Mouse (Mus musculus): ENCODE results near the gene Efr3b.

GRCm38 (mm10) chr12:4071671-4072070, 33.0 kb upstream of the Efr3b start:
- TF ChIP-seq POLR2AphosphoS5 (IDR thresholded peaks at IDR 0.05; ENCODE audit: insufficient replicate concordance, low read depth, low read length): no peak
- no peak for TF ChIP-seq CTCF (IDR thresholded peaks at IDR 0.05; ENCODE audit: low read depth, low read length)
- TF ChIP-seq GATA2 (IDR thresholded peaks at IDR 0.05; ENCODE audit: borderline replicate concordance, low read depth, low read length): no peak
- TF ChIP-seq TAL1 (conservative IDR thresholded peaks at IDR 0.05; ENCODE audit: low read depth, low read length): no peak
- TF ChIP-seq GATA1 (IDR thresholded peaks at IDR 0.05; ENCODE audit: borderline replicate concordance, low read length): no peak
